Mouse (Mus musculus) hindbrain, postnatal 0 days (tissue): Measurements from ENCODE around the gene Golgb1. TPM values are rescaled to one million over a fixed set of nuclear protein-coding genes. Genes with fewer than 3 reads are reported as not detected.

ENCODE experiments used
- ATAC-seq: fragments of 200-750 bp; cut with Nextera tagmentation; 2 replicates; pipeline ENCODE4 v1.8.0; 2017; ENCODE audit warnings: mild to moderate bottlenecking, moderate TSS enrichment, moderate library complexity
- DNase-seq: peaks from one replicate; pipeline ENCODE4 v3.0.0-alpha.2; 2015; ENCODE audit warnings: low spot score
- H3K27ac ChIP-seq: fragments of 300-500 bp; sonication (generic); 2 replicates; pipeline ENCODE4 v1.5.1; 2014; ENCODE audit warnings: mild to moderate bottlenecking
- H3K27me3 ChIP-seq: fragments of 300-500 bp; sonication (generic); 2 replicates; pipeline ENCODE4 v1.6.1; 2014; ENCODE audit warnings: low read length, mixed read lengths; ENCODE audit not compliant: insufficient read depth
- H3K36me3 ChIP-seq: fragments of 300-500 bp; sonication (generic); 2 replicates; pipeline ENCODE4 v1.6.1; 2014; ENCODE audit warnings: low read length, mixed read lengths; ENCODE audit not compliant: insufficient read depth
- H3K4me1 ChIP-seq: fragments of 300-500 bp; sonication (generic); 2 replicates; pipeline ENCODE4 v1.6.1; 2014; ENCODE audit warnings: antibody characterized with exemption, low read length, mixed read lengths; ENCODE audit not compliant: insufficient read depth
- H3K4me2 ChIP-seq: fragments of 300-500 bp; sonication (generic); 2 replicates; pipeline ENCODE4 v1.6.1; 2014; ENCODE audit warnings: low read depth, mild to moderate bottlenecking, low read length, moderate library complexity, mixed read lengths
- H3K4me3 ChIP-seq: fragments of 300-500 bp; sonication (generic); 2 replicates; pipeline ENCODE4 v1.5.1; 2014; ENCODE audit warnings: low read length
- H3K9ac ChIP-seq: fragments of 300-500 bp; sonication (generic); replicated peaks from 2 replicates; pipeline ENCODE4 v1.6.1; 2014; ENCODE audit warnings: mild to moderate bottlenecking, low read length, moderate library complexity, mixed read lengths
- H3K9me3 ChIP-seq: fragments of 300-500 bp; sonication (generic); 2 replicates; pipeline ENCODE4 v1.6.1; 2016; ENCODE audit warnings: low read length, mixed read lengths
- CTCF ChIP-seq: IDR thresholded peaks from 2 replicates; pipeline ENCODE4 v1.5.1; 2016; ENCODE audit warnings: antibody characterized with exemption, control low read depth, low read depth
- WGBS: fragments of 180-500 bp; shearing (Covaris S2); extraction: QIAGEN DNeasy Blood & Tissue Kit; methylation state at CpG from one replicate; pipeline ENCODE4 v1.1.7; 2014; 5-methylcytosine and 5-hydroxymethylcytosine counted together
- polyA plus RNA-seq: library from polyadenylated mRNA; unstranded; fragments of >200 nt; fragmentation: Nextera tagmentation; extraction: Ambion mirVana; gene quantifications from 2 replicates; pipeline ENCODE4 v1.2.1, GENCODE M21; 2015
- total RNA-seq: library from RNA; depleted of rRNA; stranded (reverse); fragments of >200 nt; gene quantifications from 2 replicates; pipeline ENCODE4 v1.2.3, GENCODE M21; 2014

The Golgb1 gene
- total and polyA plus RNA-seq, 2 experiments from 2014 or later = 53.2 to 90.5 TPM

- Histone ChIP-seq H3K4me2 (no peak overlapping the region), H3K9me3 (no peaks in the 10 kb centered on the region), H3K27ac (no peak overlapping the region), H3K36me3 (peaks cover 54% of the 10 kb centered on the region), H3K27me3 (no peaks in the 10 kb centered on the region), H3K4me1 (no peaks in the 10 kb centered on the region), H3K9ac (no peak overlapping the region), H3K4me3 (no peak overlapping the region)
- 91% methylated on average over 6 of the region's 6 CpGs for WGBS
- DNase-seq = no peak
- no peak for ATAC-seq
- no peak for TF ChIP-seq CTCF
These were observed 50.4 kb downstream of the Golgb1 start for GRCm38 (mm10) chr16:36925351-36925750.

GRCm38 (mm10) chr16:36925797-36926196 lies 50.9 kb downstream of the Golgb1 start:
- no peak overlapping the region for H3K4me2 ChIP-seq
- no peak overlapping the region for H3K4me3 ChIP-seq
- no peak for TF ChIP-seq CTCF
- no peaks in the 10 kb centered on the region for H3K4me1 ChIP-seq
- no peak overlapping the region for H3K27ac ChIP-seq
- no peak for DNase-seq
- H3K27me3 ChIP-seq = no peaks in the 10 kb centered on the region
- H3K9ac ChIP-seq = no peak overlapping the region
- ATAC-seq = no peak
- H3K9me3 ChIP-seq = no peaks in the 10 kb centered on the region
- H3K36me3 ChIP-seq = peaks cover 54% of the 10 kb centered on the region
- WGBS = 81% methylated on average over 6 of the region's 6 CpGs

GRCm38 (mm10) chr16:36926514-36927447 lies 51.8 kb downstream of the Golgb1 start:
- H3K4me2 ChIP-seq = no peak overlapping the region
- no peak overlapping the region for H3K4me3 ChIP-seq
- peaks cover 63% of the 10 kb centered on the region for H3K36me3 ChIP-seq
- H3K27ac ChIP-seq = no peak overlapping the region
- no peaks in the 10 kb centered on the region for H3K4me1 ChIP-seq
- H3K9ac ChIP-seq = no peak overlapping the region
- no peak for TF ChIP-seq CTCF
- H3K27me3 ChIP-seq = no peaks in the 10 kb centered on the region
- DNase-seq (no peak), ATAC-seq (no peak)
- 94% methylated on average over 10 of the region's 10 CpGs for WGBS
- H3K9me3 ChIP-seq = no peaks in the 10 kb centered on the region

- H3K9ac ChIP-seq = no peak overlapping the region
- H3K4me2 ChIP-seq = no peak overlapping the region
- ATAC-seq = no peak
- no peaks in the 10 kb centered on the region for H3K9me3 ChIP-seq
- H3K27ac ChIP-seq = no peak overlapping the region
- no peak for DNase-seq
- TF ChIP-seq CTCF = no peak
- WGBS = 92% methylated on average over 10 of the region's 10 CpGs
- peaks cover 71% of the 10 kb centered on the region for H3K36me3 ChIP-seq
- no peaks in the 10 kb centered on the region for H3K4me1 ChIP-seq
- no peak overlapping the region for H3K4me3 ChIP-seq
- no peaks in the 10 kb centered on the region for H3K27me3 ChIP-seq
These were observed 52.7 kb downstream of the Golgb1 start for GRCm38 (mm10) chr16:36927495-36928105.

GRCm38 (mm10) chr16:36928106-36928500 lies 53.2 kb downstream of the Golgb1 start:
- DNase-seq (no peak), ATAC-seq (no peak)
- Histone ChIP-seq H3K4me3 (no peak overlapping the region), H3K9ac (no peak overlapping the region), H3K27me3 (no peaks in the 10 kb centered on the region), H3K9me3 (no peaks in the 10 kb centered on the region), H3K36me3 (peaks cover 75% of the 10 kb centered on the region), H3K4me1 (no peaks in the 10 kb centered on the region), H3K27ac (no peak overlapping the region), H3K4me2 (no peak overlapping the region)
- no peak for TF ChIP-seq CTCF
- WGBS = 90% methylated on average over 8 of the region's 8 CpGs

- ATAC-seq (no peak), DNase-seq (no peak)
- 98% methylated on average over 7 of the region's 7 CpGs for WGBS
- TF ChIP-seq CTCF = no peak
- Histone ChIP-seq H3K27ac (no peak overlapping the region), H3K4me3 (no peak overlapping the region), H3K27me3 (no peaks in the 10 kb centered on the region), H3K36me3 (peaks cover 76% of the 10 kb centered on the region), H3K4me1 (no peaks in the 10 kb centered on the region), H3K4me2 (no peak overlapping the region), H3K9me3 (no peaks in the 10 kb centered on the region), H3K9ac (no peak overlapping the region)
These were observed 54.3 kb downstream of the Golgb1 start for GRCm38 (mm10) chr16:36929216-36929615.
